In the genomic region with DNA sequence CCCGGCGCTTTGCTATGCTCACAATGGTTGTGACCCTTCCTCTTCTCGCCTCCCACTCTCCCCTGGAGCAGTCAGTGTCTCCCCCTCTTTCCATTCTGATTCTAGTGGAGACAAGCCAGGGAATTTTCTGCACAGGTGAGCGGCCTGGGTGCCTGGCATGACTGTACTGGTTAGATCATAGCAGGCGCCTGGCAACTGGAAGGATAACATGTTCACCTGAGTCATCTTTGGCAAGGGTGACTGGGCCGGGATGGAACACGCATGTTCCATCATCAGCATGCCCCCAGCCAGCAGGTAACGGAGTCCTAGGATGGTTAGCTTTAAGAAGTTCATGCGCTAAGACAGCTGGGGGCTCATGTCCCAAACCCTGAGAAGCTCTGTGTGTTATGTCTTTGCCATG, we compare ENCODE assay signal across 20 mouse cellular contexts. TPM values are rescaled to one million over a fixed set of nuclear protein-coding genes. Genes with fewer than 3 reads are reported as not detected.
DNase-seq lines count a peak whose midpoint lies in the region; ATAC-seq and TF ChIP-seq lines count a peak whose summit lies in the region.
"Had no signal": no experiment of that assay in that cellular context is flagged by ENCODE, and none has a peak within 500 bp of the region (broad histone marks: within the 10 kb centered on the region; RNA-seq: fewer than 3 reads in every experiment).

No protein-coding gene starts in this region.

- peak overlapping the region; percentile 40 for H3K4me2 ChIP-seq in limb, embryonic 13.5 days (replicated peaks)
- peak overlapping the region; percentile 13; the same call in 1 of the 2 replicates for H3K4me2 ChIP-seq in limb, embryonic 14.5 days (replicated peaks; ENCODE audit: low read depth, low read length, severe bottlenecking)
- H3K4me2 ChIP-seq: hindbrain, embryonic 14.5 days; liver, embryonic 12.5 days; midbrain, embryonic 15.5 days had no signal

- H3K9ac ChIP-seq in limb, embryonic 13.5 days, result no peak overlapping the region
- H3K9ac ChIP-seq in limb, embryonic 14.5 days (ENCODE audit: low read depth, low read length, severe bottlenecking), result no peak overlapping the region
- H3K9ac ChIP-seq: embryonic facial prominence, embryonic 12.5 days; forebrain, postnatal 0 days; hindbrain, embryonic 14.5 days; liver, embryonic 12.5 days; midbrain, embryonic 15.5 days had no signal

- H3K27me3 ChIP-seq in limb, embryonic 13.5 days, result no peaks in the 10 kb centered on the region
- H3K27me3 ChIP-seq in limb, embryonic 10.5 days (ENCODE audit: low read depth, poor library complexity, severe bottlenecking), result no peaks in the 10 kb centered on the region
- H3K27me3 ChIP-seq in embryonic facial prominence, embryonic 10.5 days (replicated peaks; ENCODE audit: low read depth, poor library complexity, severe bottlenecking), result no peaks in the 10 kb centered on the region
- no peaks in the 10 kb centered on the region for H3K27me3 ChIP-seq in limb, embryonic 14.5 days (ENCODE audit: control insufficient read depth, insufficient read depth, low read length)
- H3K27me3 ChIP-seq: embryonic facial prominence, embryonic 12.5 days; liver, embryonic 12.5 days; midbrain, embryonic 15.5 days; Patski had no signal

- peaks cover 36% of the 10 kb centered on the region for H3K4me1 ChIP-seq in limb, embryonic 13.5 days
- H3K4me1 ChIP-seq in limb, embryonic 10.5 days, result peaks cover 25% of the 10 kb centered on the region
- H3K4me1 ChIP-seq in embryonic facial prominence, embryonic 10.5 days, result peaks cover 39% of the 10 kb centered on the region
- peaks cover 18% of the 10 kb centered on the region for H3K4me1 ChIP-seq in limb, embryonic 14.5 days (ENCODE audit: control insufficient read depth, insufficient read depth, low read length)

- no peaks in the 10 kb centered on the region for H3K9me3 ChIP-seq in limb, embryonic 13.5 days
- no peaks in the 10 kb centered on the region for H3K9me3 ChIP-seq in limb, embryonic 10.5 days (replicated peaks)
- H3K9me3 ChIP-seq in embryonic facial prominence, embryonic 10.5 days, result peaks cover 1% of the 10 kb centered on the region; the same call in 1 of the 2 replicates
- H3K9me3 ChIP-seq in limb, embryonic 14.5 days (ENCODE audit: control insufficient read depth, low read length), result no peaks in the 10 kb centered on the region
- H3K9me3 ChIP-seq: forebrain, embryonic 10.5 days; liver, embryonic 12.5 days; midbrain, embryonic 15.5 days had no signal

- H3K36me3 ChIP-seq in limb, embryonic 13.5 days, result no peaks in the 10 kb centered on the region
- no peaks in the 10 kb centered on the region for H3K36me3 ChIP-seq in limb, embryonic 10.5 days
- H3K36me3 ChIP-seq in embryonic facial prominence, embryonic 10.5 days (replicated peaks), result no peaks in the 10 kb centered on the region
- H3K36me3 ChIP-seq in limb, embryonic 14.5 days (ENCODE audit: control insufficient read depth, insufficient read depth, low read length), result no peaks in the 10 kb centered on the region
- H3K36me3 ChIP-seq: embryonic facial prominence, embryonic 12.5 days; forebrain, embryonic 10.5 days; heart, embryonic 13.5 days; liver, embryonic 12.5 days; midbrain, embryonic 15.5 days had no signal

- TF ChIP-seq POLR2A in limb, embryonic 14.5 days (IDR thresholded peaks at IDR 0.05; ENCODE audit: borderline replicate concordance, extremely low read depth, insufficient read depth, insufficient read length), result no peak

- peak overlapping the region; percentile 10; the same call in 1 of the 2 replicates for H3K27ac ChIP-seq in limb, embryonic 13.5 days
- no peak overlapping the region for H3K27ac ChIP-seq in limb, embryonic 10.5 days
- H3K27ac ChIP-seq in embryonic facial prominence, embryonic 10.5 days (replicated peaks), result peak overlapping the region; percentile 7; the same call in 1 of the 2 replicates
- 0 out of 2 replicates have a peak overlapping the region, but pooled peaks have one; percentile 26 for H3K27ac ChIP-seq in limb, embryonic 14.5 days (replicated peaks; ENCODE audit: low read depth, low read length)
- H3K27ac ChIP-seq: forebrain, embryonic 10.5 days; heart, embryonic 13.5 days; hindbrain, embryonic 14.5 days; liver, embryonic 12.5 days; midbrain, embryonic 15.5 days had no signal

- no peak overlapping the region for H3K4me3 ChIP-seq in limb, embryonic 13.5 days
- H3K4me3 ChIP-seq in limb, embryonic 10.5 days, result no peak overlapping the region
- no peak overlapping the region for H3K4me3 ChIP-seq in embryonic facial prominence, embryonic 10.5 days
- H3K4me3 ChIP-seq in limb, embryonic 14.5 days (replicated peaks; ENCODE audit: low read length), result no peak overlapping the region
- H3K4me3 ChIP-seq: embryonic facial prominence, embryonic 12.5 days; forebrain, embryonic 10.5 days; liver, embryonic 12.5 days; midbrain, embryonic 15.5 days had no signal

- DNase-seq in cerebellum, postnatal 14 days, result peak; percentile 65 to 71
- DNase-seq in cerebellum, adult 11 months, result no peak
- DNase-seq in limb, embryonic 10.5 days (ENCODE audit: low spot score), result no peak
- DNase-seq in embryonic facial prominence, embryonic 10.5 days (ENCODE audit: low spot score), result no peak
- no peak for DNase-seq in limb, embryonic 14.5 days (ENCODE audit: low spot score)
- DNase-seq in layer of hippocampus, postnatal 36 days, result no peak
- DNase-seq: adrenal gland, adult 8-10 months; forebrain, postnatal 0 days; kidney, adult 11 months; lung, postnatal 14 days; right cerebral cortex, postnatal 25 days had no signal

- 81% methylated on average over 9 of the region's 9 CpGs for WGBS in limb, embryonic 13.5 days
- WGBS in limb, embryonic 10.5 days, result 89% methylated on average over 9 of the region's 9 CpGs
- WGBS in embryonic facial prominence, embryonic 10.5 days, result 86% methylated on average over 9 of the region's 9 CpGs
- 76% methylated on average over 9 of the region's 9 CpGs for WGBS in limb, embryonic 14.5 days

- no peak for ATAC-seq in limb, embryonic 13.5 days (ENCODE audit: low FRiP score, low read depth)
- no peak for ATAC-seq in limb, embryonic 14.5 days (ENCODE audit: low FRiP score, low read depth)
- ATAC-seq: CD4-positive, CD25-positive, alpha-beta regulatory T cell, adult 4 months; forebrain, postnatal 0 days; liver, embryonic 12.5 days; midbrain, embryonic 15.5 days; Patski had no signal

RNA-seq across cellular contexts. Expression of a gene that starts 37.1 kb away (rescaled TPM):
- 353 and 355 TPM in 2 replicates for polyA plus RNA-seq in limb, embryonic 13.5 days (2015; fragmentation: Nextera tagmentation; extraction: Ambion mirVana)
- polyA plus RNA-seq in limb, embryonic 10.5 days (2016; fragmentation: Nextera tagmentation; extraction: Ambion mirVana), result 284 and 311 TPM in 2 replicates
- polyA plus RNA-seq in embryonic facial prominence, embryonic 10.5 days (2016; fragmentation: Nextera tagmentation; extraction: Ambion mirVana), result 309 and 313 TPM in 2 replicates
- 166 and 187 TPM in 2 replicates for polyA plus RNA-seq in limb, embryonic 14.5 days (2012; rRNA removed)
- 300 and 330 TPM in 2 replicates for polyA plus RNA-seq in limb, embryonic 14.5 days (2014; fragmentation: Nextera tagmentation; extraction: Ambion mirVana)
- total RNA-seq in layer of hippocampus, postnatal 36 days (2021), result 100 to 1,000 TPM; 290 to 315 TPM

Comparison
In these comparisons a context has a peak if more than half of its experiments do, and no peak if none do; other contexts are left out.
1. DNase-seq: peak in cerebellum, postnatal 14 days (2 of 2); none in cerebellum, adult 11 months (single experiment), limb, embryonic 10.5 days (single experiment), embryonic facial prominence, embryonic 10.5 days (single experiment), limb, embryonic 14.5 days (single experiment) and layer of hippocampus, postnatal 36 days (0 of 2).